Mouse (Mus musculus) megakaryocyte, adult 5-6 weeks (primary cell): ENCODE measurements around the gene Cds1. TPM values are rescaled to one million over a fixed set of nuclear protein-coding genes. Genes with fewer than 3 reads are reported as not detected.

Experiments
- ATAC-seq: 2 replicates; pipeline ENCODE4 v1.8.0; 2016; ENCODE audit warnings: mild to moderate bottlenecking, inconsistent platforms; ENCODE audit not compliant: poor library complexity, severe bottlenecking
- total RNA-seq, 2 experiments: library from RNA; stranded (forward) in 1 of 2; stranded (reverse) in 1 of 2; fragments of 153-499, 151-499 nt in 1 of 2; fragments of 221-1000, 200-1000 nt in 1 of 2; gene quantifications; 2 replicates each; pipeline versions ENCODE4 v1.2.3 to v1.2.4; 2015 to 2017

The Cds1 gene
- total RNA-seq, 2 experiments from 2014 or later, result 6.8 to 10.2 TPM

DNA sequence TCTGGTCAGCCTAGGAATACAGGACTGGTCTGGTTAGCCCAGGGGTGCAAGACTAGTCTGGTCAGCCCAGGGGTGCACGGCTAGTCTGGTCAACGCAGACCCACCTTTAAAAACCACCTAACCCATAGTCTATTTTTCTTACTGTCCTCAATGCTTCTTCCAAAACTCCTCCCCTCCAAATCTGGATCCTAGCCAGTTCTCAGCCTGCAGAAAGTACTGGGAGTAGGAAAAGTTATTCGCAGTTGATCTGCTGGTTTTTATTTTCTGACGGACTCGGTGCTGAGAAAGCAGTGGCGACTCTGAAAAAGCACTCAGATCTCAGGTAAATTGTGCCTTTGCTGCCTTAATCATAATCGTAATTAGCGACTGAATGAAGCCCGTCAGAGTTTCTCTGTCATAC, 7.7 kb downstream of the Cds1 start:
- ATAC-seq, result no peak

DNA sequence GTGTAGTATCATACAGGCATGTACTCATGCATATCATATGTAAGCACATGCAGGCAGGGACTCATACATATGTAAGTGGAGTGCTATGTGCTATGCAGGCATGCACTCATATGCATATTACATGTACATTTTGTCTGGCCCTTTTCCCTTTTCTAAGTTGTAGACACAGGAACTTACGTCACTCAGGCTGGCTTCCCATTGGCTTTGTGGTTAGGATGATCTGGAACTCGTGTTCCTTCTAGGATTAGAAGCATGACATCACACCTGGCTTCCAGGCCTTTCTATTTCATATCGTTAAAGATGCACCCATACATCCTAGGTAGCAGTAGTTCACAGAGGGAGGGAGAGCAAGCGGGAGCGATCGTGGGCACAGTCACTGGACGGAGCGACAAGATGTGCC, 10.3 kb downstream of the Cds1 start:
- no peak for ATAC-seq

DNA sequence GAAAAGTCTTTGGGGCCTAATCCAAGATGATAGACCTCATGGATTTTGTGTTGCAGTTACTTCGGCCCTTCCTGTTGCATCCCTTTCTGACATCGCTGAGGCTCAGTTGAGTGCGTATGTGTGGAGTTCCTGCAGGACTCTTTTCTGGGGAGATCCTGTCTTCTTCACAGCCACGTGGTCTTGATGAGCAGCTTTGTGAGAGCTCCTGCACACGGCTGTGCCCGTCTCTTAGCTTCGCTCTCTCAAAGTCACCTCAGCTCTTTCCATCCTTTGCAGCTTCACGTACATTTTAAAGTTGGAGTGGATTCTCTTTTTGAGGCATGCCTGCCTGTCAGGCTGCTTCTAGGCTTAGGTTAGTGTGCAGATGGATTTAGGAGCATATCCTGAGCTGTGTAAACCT, 11.6 kb downstream of the Cds1 start:
- no peak for ATAC-seq

DNA sequence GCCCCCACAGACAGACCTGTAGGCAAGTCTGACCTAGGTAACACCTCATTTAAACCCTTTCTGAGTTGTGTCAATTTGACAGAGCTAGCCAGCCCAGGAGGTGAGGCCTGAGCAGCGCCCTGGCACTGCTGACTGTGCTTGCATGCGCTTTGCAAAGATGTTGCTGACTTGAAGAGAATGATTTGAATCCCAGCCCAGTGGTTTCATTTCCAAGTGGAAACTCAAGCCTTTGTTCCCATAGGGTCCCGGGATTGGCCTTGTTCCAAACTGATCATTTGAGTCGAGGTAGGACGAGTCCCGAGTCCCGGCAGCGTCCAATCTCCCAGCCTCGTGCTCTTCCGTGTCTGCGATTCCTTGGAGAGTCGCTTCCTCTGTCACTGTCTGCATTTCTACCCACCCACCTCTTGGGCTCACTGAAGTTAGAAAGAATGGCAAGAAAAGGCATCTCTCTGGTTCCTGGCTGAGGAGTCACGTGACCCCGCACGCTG, 14.5 kb downstream of the Cds1 start:
- no peak for ATAC-seq

DNA sequence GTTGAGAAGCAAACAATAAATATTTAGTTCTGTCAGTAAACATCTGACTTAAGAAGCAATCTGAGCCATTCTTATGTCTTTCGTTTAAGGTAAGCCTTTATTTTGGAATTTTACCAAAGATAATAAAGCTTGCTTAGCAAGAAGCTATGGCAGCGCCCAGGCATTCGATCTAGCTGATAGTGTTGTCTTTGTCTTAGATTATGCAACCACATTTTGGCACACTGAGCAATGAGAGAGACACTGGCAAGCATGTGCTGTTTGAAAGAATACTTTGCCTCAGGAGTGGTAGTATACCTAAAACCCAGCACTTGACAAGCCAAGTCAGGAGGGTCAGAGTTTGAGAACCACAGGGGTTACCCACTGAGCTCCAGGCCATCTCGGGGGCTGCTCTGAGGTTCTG, 16.0 kb downstream of the Cds1 start:
- ATAC-seq, result no peak

DNA sequence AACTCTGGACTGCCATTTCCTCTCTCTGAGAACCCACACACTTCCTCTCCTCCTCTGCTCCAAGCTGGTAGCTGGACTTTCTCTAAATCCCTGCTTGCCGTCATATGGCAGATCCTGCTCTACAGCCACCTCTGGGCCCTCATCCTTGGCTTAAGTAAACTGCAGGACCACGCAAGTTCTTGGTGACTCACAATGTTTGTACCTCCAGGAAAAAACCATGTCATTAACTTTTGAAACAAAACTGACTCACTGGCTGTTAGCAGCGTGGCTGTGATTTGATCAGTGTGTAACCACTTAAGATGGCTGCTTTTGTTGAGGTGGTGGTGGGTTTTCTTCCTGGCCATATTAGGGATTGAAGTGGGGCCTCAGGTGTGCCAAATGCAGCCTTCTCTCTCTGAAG, 19.4 kb downstream of the Cds1 start:
- ATAC-seq, result no peak

DNA sequence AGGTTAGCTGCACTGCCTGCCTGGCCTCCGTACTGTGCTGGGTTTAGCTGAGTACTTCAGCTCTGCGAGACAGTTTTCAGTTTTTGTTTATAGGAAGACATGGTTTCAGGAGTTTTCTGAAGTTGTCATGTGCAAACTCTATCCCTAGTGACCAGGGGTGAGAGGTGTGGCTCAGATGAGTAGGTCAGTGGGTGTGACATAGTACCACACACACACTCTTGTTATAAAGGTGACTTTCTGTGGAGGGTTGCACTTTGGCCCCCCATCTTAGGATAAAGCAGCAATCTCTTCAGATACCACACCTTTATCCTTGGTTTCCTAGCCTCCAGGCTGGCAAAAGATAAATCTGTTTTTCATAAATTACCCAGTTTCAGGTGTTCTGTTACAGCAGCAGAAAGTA, 19.9 kb downstream of the Cds1 start:
- no peak for ATAC-seq

DNA sequence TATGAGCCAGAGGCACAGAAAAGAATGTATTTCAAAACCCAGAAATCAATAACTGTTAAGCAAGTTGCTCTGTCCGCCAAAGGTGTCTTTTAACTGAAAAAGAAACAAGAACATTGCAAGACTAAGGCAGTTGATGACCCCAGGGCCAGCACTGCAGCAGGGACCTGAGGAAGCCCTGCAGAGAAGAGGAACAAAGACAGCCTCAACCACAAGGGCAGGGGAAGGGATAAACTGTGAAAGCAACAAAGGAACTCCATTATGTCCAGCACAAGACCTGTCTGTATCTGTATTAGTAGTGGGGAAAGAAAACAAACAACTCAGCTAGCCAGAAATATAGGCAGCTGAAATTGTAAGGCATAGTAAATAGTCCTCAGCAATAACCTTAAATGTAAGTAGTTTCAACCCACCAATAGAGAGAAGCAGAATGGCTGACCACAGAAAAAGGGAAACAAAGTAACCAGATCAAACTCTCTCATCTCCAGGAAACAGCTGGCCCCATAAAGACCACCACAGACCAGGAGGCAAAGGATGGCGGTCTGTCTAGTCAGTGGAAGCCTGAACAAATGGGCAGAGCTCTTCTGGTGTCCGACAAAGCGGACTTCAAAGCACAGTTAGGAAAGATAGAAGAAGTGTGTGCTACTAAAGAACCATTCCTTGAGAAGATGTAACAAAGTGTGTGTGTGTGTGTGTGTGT, 21.1 kb downstream of the Cds1 start:
- ATAC-seq, result peak; percentile 95

DNA sequence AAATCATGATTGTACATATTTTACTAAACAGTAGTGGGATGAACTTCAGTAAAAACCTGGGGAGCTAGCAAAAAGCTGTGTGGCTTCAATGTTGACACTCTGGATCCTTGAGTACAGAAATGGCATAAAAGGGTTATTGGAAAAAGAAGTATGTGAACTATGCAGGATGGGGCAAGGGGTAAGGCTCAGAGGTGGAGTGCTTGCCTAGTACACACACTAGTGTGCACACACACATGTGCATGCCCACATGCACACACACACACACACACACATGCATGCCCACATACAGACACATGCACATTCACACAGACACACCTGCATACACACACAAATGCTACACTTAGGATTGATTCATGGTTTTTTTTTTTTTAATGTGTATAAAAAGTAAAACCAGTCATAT, 24.8 kb downstream of the Cds1 start:
- ATAC-seq, result no peak

DNA sequence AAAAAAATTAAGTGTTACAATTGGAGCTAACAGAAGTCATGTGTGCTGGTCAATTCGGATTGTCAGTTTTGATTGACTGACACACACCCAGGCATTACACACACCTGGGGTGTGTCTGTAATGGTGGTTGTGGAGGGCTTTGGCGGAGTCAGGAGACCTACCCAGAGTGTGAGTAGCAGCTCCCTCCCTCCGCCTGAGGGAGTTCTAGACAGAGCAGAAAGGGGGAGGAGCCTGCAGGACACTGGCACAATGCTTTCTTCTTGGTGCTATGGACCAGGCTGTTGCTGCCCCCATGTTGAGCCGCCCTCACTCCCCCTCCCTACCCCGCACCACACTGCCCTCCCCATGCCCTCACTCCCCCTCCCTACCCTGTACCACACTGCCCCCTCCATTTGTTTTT, 25.6 kb downstream of the Cds1 start:
- no peak for ATAC-seq

DNA sequence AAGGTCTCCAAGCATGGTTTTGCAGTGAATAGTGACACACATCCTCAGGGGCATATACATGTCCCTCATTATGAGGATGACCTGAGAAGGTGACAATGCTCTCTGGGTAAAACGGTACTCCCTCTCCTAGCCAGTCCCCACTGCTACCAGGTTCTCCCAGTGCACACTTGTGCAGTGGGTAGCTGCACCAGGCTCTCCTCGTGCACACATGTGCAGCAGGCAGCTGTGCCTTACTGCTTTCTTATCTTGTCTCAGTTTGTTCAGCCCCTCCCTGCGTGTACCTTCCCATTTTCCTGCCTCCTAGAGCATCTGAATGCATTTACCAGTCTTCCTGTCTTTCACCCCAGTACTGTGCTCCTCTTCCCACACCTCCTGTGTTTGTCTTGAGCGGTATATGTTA, 27.7 kb downstream of the Cds1 start:
- ATAC-seq, result no peak

DNA sequence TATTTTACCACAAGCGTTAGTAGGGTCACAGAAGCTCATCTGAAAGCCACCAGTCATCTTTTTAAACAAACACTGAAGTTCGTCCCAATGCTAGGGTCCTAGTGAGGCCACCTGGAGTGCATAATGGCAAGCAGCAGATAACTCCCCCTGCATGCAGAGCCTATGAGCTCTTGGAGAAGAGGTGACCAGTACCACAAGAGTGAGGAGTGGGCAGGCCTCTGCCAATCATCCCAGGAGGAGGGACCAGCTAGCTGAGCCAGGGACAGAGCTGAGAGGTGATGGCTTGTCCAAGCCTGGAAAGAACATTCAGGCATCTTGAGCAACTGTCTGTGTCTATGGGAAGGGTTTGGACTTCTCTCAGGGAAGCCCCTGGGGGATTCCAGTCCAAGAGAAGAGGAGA, 37.0 kb downstream of the Cds1 start:
- no peak for ATAC-seq

DNA sequence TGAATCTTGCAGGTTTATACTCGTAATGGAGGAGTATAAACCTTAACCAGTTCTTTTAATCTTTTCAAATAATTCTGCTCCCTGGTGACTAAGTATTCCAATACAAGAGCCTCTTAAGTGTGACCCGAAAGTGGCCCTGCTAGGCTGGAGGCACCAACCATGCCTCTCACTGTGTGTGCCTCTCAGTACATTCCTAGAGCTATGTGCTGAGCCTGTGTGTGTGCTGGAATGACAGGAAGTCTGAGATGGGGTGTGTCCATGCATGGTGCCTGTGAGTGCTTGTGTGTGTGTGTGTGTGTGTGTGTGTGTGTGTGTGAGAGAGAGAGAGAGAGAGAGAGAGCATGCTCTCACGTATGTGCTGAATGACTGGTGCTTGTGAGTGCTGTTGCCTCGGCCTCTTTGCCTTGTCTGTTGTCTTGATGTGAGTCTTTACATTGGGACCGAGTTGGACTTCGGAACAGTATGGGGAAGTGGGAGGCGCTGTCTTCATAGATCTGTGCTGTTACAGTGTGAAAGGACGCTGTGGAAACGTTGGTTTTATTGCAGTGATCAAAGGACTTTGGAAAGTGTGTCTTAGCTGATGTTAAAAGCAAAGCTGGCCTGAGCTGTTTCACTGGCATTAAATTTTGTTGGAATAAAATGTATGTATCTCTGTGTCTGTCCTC, 37.6 kb downstream of the Cds1 start:
- no peak for ATAC-seq

DNA sequence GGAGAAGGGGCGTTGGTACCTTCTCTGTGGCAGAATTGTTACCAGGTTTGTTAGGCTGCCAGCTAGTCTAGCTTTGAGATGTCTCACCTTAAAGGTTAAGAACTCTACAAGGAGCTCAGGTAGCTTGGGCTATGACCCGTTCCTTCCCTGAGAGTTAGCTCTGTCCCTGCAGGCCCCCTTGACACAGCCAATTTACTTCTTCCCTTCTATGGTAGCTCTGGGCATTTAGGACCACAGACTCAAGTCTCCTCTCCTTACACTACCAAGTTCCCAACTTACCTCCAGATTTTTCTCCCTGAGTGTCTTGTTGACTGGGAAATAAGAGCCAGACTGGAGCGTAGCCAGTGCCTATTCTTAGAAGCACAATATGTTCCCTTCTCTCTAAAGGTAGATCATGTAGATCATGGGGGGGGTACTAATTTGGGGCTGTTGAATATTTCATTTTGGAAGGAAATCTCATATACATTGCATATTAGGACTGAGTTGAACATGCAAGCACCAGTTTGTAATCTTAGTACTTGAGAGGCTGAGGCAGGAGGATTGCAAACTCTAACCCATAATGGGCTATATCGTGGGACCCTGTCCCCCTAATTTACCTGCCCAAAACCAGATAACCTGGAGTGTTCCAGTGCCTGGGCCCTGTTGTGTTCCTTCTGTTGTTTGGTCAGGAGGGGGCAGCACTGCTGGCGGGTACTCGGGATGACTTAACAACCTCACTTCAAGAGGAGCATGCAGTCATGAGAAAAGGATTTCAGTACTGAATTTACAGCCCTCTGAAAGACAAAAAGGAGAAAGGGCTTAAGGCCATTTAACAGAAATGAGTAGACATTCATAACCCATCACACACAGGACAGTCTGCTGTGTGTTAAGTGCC, 46.6 kb downstream of the Cds1 start:
- ATAC-seq, result no peak

DNA sequence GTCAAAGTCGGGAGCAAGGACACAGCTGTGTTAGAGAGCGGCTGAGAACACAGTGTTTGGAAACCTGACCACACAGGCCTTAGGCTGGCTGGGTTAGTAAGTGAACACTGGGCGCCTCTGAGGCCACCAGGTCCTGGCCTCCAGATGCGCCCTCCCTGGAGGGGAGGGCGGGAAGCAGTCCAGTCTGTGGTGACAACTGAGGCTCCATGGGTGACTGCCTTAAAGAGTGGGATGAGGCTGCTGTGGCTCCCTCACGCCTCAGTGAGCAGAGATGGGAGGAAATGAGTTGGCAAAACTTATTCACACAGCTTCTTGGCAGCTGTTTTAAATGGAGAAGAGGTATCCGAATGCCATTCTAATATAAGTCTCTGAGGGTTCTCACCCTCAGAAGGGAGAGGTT, 51.9 kb downstream of the Cds1 start:
- no peak for ATAC-seq

DNA sequence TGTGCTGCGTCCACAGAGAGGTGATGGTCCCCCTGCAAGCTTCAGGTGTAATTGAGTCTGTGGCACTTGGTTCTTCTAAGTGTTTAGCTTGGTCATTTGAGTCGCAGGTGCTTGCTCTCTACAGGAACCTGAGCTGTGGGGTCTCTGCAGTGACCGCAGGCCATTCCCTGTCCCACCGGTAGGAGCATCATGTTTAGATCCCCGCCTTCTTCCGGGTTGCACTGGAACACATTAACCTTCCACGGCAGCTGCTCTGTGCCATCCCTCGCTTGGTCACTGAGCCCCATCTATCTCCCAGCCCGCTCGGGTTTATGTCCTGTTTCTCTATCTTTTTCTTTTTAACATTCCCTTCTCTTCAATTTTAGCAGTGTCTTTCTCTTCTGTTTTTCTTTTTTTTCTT, 54.3 kb downstream of the Cds1 start:
- no peak for ATAC-seq

DNA sequence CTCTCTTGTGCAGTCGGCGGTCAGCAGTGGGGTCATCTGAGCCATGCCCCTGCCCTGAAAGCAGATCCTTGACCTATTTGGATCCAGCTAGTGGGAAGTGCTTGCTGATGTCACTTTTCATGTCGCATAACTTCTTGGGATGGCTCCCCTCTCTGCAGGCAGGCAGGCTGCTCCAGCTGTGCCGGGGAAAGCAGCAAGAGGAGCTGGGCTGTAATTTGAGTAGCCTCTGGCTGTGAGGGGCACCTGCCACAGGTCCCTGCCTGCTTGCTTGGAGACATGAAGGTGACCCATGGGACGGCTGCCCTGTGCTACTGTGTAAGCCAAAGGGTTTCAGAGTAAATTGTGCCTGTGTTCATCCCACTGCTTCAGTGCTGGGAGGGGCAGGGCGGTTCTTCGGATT, 54.9 kb downstream of the Cds1 start:
- no peak for ATAC-seq

DNA sequence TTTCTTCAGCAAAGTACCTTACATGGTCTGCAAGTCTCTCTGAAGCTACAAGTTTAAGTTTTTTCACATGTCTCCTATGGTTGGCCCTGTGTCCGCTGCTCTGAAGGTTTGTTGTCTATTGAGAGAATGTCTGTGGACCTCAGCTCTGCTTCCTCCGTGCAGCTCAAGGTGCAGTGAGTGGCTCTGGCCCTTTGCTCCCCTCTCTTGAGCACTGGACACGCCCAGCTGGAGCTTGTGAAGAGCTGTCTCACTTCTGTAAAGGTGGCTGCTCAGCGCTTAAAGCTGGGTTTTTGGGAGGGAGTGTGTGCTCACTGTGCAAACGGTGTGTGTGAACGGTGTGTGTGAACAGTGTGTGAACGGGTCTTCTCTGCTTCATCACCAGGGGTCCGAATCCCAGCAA, 56.1 kb downstream of the Cds1 start:
- ATAC-seq, result no peak

DNA sequence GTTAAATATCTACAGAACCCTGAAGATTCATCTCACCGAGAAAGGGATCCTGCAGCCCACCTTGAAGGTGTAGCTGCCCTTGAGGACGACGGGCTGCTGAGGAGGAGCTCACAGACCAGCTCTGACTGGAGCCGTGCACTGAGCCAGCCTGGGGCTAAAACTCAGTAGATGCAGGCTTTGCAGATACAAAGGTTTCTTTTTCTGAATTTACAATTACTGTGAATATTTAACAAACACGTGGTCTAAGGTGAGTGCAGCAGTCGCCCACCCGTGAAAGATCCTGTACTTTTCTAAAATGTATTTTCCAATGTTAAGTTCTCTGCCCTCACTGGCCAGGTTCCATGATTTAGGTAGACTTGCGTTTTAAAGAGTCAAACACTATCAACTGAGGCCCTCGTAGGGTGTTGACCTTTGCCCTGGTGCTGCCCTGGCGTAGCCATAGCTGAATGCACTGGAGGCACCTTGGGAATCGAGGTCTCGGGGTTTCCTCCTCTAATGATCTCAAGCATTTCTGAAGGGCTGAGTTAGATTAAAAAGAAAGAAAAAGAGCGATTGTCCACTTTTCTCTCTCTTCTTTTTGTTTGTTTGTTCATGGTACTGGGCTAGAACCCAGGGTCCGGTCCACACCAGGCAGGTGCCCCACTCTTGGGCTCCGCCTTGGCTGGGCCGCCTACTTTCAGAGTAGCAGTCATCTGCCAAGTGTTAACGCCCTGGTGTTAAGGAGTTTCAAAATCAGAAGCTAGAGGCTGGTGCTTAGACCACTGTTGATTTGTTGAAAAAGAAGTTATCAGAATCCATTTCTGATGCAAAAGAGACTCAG, 56.8 kb downstream of the Cds1 start:
- ATAC-seq, result no peak

DNA sequence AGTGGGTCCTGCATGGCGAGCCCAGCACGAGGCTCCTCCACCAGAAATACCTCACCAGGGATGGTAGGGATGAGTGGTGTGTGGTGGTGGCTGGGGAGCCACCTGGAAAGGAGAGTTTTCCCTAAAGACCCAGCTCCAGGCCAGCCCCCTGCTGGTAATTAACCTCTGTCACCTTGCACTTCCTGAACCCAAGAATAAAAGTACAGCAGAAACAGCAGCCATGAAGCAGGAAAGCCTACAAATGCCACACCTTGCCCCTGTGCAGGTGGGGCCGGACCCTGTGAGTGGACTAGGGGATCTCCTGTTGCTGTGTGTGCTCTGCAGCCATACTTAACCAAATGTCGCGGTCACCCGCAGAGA, 57.4 kb downstream of the Cds1 start:
- no peak for ATAC-seq
